Mouse (Mus musculus) ES-Bruce4 (cell line): Measurements from ENCODE around the gene Rassf5. TPM values are rescaled to one million over a fixed set of nuclear protein-coding genes. Genes with fewer than 3 reads are reported as not detected.

Experiments
- H3K27ac ChIP-seq: 2 replicates; pipeline ENCODE4 v1.5.1; 2012; ENCODE audit warnings: low read length, inconsistent platforms; ENCODE audit not compliant: insufficient read depth
- H3K27me3 ChIP-seq: 2 replicates; pipeline ENCODE4 v1.6.1; 2012; ENCODE audit warnings: mild to moderate bottlenecking, low read length, inconsistent platforms; ENCODE audit not compliant: control insufficient read depth, poor library complexity, insufficient read depth, severe bottlenecking
- H3K36me3 ChIP-seq: 2 replicates; pipeline ENCODE4 v1.6.1; 2012; ENCODE audit warnings: inconsistent platforms, mild to moderate bottlenecking, low read length, moderate library complexity; ENCODE audit not compliant: control insufficient read depth, poor library complexity, insufficient read depth, severe bottlenecking
- H3K4me1 ChIP-seq: one replicate; pipeline ENCODE4 v1.8.1; 2011; ENCODE audit warnings: low read length; ENCODE audit not compliant: control insufficient read depth, insufficient read depth
- H3K4me3 ChIP-seq: 2 replicates; pipeline ENCODE4 v1.5.1; 2011; ENCODE audit warnings: low read depth, mild to moderate bottlenecking, low read length
- H3K9ac ChIP-seq: 2 replicates; pipeline ENCODE4 v1.6.1; 2012; ENCODE audit warnings: low read depth, mild to moderate bottlenecking, inconsistent platforms; ENCODE audit not compliant: poor library complexity, severe bottlenecking
- H3K9me3 ChIP-seq: replicated peaks from 2 replicates; pipeline ENCODE4 v1.6.1; 2012; ENCODE audit warnings: mild to moderate bottlenecking, low read length, inconsistent platforms; ENCODE audit not compliant: control insufficient read depth, poor library complexity, insufficient read depth, severe bottlenecking
- CTCF ChIP-seq: IDR thresholded peaks from one replicate; pipeline ENCODE4 v1.8.1; 2011; ENCODE audit warnings: low read depth, low read length
- EP300 ChIP-seq: IDR thresholded peaks from 2 replicates; pipeline ENCODE4 v1.6.1; 2011; ENCODE audit warnings: low read depth, low read length; ENCODE audit not compliant: insufficient read depth
- POLR2A ChIP-seq: IDR thresholded peaks from one replicate; pipeline ENCODE4 v1.8.1; 2011; ENCODE audit warnings: low read length; ENCODE audit not compliant: insufficient read depth
- polyA plus RNA-seq: library from polyadenylated mRNA; stranded (reverse); fragments of >200 nt; gene quantifications from 2 replicates; pipeline ENCODE4 v1.2.4, GENCODE M21; 2011; ENCODE audit warnings: low read depth; ENCODE audit not compliant: missing spikeins, insufficient read depth, insufficient read length

Gene Rassf5
- polyA plus RNA-seq, 1 experiment, result 0.45 TPM

DNA sequence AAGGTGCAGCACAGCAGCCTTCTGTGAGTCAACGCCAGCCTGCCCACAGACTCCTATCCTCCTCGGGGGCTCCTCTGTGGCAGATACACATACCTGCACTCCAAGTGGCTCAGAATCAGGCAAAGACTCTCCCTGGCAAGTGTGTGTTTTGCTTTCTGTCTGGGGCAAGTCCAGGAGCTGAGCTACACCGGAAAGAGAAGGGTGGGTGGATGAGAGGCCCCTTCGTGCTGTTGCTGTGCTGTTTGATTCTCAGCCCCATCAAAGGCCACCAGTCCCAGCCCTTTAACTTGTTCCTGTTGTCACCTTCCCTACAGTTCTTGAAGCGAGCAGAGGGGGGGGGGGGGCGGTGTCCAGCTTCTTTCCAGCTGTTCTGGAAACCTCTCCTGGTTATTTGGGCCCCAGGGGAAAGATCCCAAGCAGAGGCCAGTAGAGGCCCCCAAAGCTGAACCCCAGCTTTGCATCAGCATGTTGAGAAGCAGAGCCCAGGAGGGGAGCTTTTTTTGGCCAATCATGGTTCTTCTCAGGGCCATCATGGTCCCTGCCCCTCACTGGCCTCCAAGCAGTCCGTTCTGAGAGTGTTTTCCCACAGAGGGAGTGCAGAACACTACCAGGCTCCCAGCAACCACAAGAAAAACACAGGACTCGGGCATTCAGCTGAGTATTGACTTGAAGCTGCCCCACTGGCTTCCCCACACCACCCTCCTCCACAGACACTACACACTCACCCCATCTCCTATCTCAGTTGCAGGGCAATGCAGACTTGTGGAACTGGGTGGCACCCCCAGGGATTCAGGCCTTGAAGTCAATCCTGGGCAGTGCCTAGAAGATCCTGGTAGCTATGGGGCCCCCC is 33.8 kb upstream of the Rassf5 start:
- Histone ChIP-seq H3K9ac (no peak overlapping the region), H3K36me3 (no peaks in the 10 kb centered on the region), H3K4me3 (no peak overlapping the region), H3K27ac (no peak overlapping the region), H3K27me3 (no peaks in the 10 kb centered on the region), H3K9me3 (no peaks in the 10 kb centered on the region), H3K4me1 (peaks cover 2% of the 10 kb centered on the region)
- TF ChIP-seq EP300, result no peak
- no peak for TF ChIP-seq POLR2A
- no peak for TF ChIP-seq CTCF

- H3K4me1 ChIP-seq, result peaks cover 2% of the 10 kb centered on the region
- no peaks in the 10 kb centered on the region for H3K36me3 ChIP-seq
- H3K27ac ChIP-seq, result no peak overlapping the region
- no peaks in the 10 kb centered on the region for H3K27me3 ChIP-seq
- no peak overlapping the region for H3K9ac ChIP-seq
- no peak overlapping the region for H3K4me3 ChIP-seq
- no peaks in the 10 kb centered on the region for H3K9me3 ChIP-seq
- no peak for TF ChIP-seq EP300
- TF ChIP-seq POLR2A, result no peak
- no peak for TF ChIP-seq CTCF
Measured at GRCm38 (mm10) chr1:131276831-131277230, 31.8 kb upstream of the Rassf5 start.

DNA sequence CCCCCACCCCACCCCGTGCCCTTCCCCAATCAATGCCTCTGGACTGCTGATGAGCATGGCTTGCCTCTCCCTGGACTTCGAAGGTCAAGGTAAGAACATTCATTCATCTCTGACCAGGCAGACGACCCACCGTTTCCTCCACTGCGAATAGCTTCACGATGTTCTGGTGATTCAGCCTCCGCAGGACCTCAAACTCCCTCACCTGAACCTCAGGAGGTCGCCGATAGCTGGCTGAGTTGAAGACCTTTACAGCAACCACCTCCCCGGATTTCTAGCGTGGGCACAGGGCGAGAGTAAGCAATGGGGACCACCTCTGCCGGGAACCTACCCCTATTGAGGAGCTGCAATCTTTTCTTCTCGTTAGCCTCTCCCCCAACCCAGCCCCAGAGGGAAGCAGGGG is 30.5 kb upstream of the Rassf5 start:
- H3K4me3 ChIP-seq, result no peak overlapping the region

GRCm38 (mm10) chr1:131274725-131275539 is 29.9 kb upstream of the Rassf5 start:
- no peak overlapping the region for H3K4me3 ChIP-seq
- H3K9ac ChIP-seq, result no peak overlapping the region
- no peak for TF ChIP-seq EP300
- TF ChIP-seq POLR2A, result no peak
- TF ChIP-seq CTCF, result peak; percentile 39
- no peak overlapping the region for H3K27ac ChIP-seq
- no peaks in the 10 kb centered on the region for H3K9me3 ChIP-seq
- H3K27me3 ChIP-seq, result no peaks in the 10 kb centered on the region
- H3K36me3 ChIP-seq, result no peaks in the 10 kb centered on the region
- peaks cover 2% of the 10 kb centered on the region for H3K4me1 ChIP-seq

More for the DNA sequence above, 30.5 kb upstream of the Rassf5 start:
- no peaks in the 10 kb centered on the region for H3K36me3 ChIP-seq
- no peaks in the 10 kb centered on the region for H3K27me3 ChIP-seq
- TF ChIP-seq CTCF (no peak), POLR2A (no peak), EP300 (no peak)
- H3K4me1 ChIP-seq, result peaks cover 2% of the 10 kb centered on the region
- no peak overlapping the region for H3K27ac ChIP-seq
- no peaks in the 10 kb centered on the region for H3K9me3 ChIP-seq
- H3K9ac ChIP-seq, result no peak overlapping the region

DNA sequence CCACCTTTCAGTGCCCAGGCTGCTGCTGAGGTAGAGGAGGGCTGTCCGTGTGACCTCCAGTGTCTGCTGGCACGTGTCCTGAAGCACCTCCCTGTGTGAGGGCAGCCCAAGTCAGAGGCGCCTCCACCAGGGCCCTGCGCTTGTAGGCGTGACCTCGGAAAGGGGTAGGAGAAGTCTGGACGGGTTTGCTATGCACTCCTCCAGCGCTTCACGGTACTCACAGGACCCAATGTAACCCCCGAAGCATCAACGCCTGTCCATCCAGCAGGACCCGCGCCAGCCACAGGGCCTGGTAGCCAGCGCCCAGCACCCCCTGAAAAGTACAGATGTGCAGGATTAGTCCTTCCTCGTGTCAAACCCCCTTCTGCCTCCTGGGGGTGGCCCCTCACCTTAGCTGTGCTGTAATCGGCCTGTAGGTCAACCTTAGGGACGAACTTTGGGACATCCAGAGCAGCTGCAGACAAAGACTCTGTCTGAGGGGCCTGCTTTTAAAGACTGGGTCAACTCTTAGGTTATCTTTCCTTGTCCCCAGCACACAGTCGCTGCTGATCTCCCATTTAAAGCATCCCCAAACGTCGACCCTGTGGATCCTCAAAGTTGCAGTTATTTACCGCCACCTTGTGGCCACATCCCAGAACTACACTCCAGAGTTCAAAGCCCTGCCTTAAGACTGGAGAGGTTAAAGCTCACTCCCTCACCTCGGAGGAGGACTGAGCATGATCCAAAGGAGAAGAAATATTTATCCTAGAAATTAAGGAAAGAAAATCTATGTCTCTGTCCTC is 24.9 kb upstream of the Rassf5 start:
- H3K4me1 ChIP-seq, result peaks cover 1% of the 10 kb centered on the region
- peak overlapping the region; percentile 4; the same call in 1 of the 2 replicates for H3K4me3 ChIP-seq
- H3K36me3 ChIP-seq, result no peaks in the 10 kb centered on the region
- no peak overlapping the region for H3K9ac ChIP-seq
- TF ChIP-seq EP300 (no peak), CTCF (peak; percentile 69), POLR2A (no peak)
- H3K9me3 ChIP-seq, result no peaks in the 10 kb centered on the region
- no peaks in the 10 kb centered on the region for H3K27me3 ChIP-seq
- no peak overlapping the region for H3K27ac ChIP-seq
